21 mouse cellular contexts compared by ENCODE assay signal in genomic region chr17:53628131-53628530, GRCm38 (mm10).
DNase-seq lines count a peak whose midpoint lies in the region; ATAC-seq lines count a peak whose summit lies in the region.
"Had no signal": no experiment of that assay in that cellular context is flagged by ENCODE, and none has a peak within 500 bp of the region (broad histone marks: within the 10 kb centered on the region; RNA-seq: fewer than 3 reads in every experiment).

No protein-coding gene starts in this region.

- no peak for ATAC-seq in liver, embryonic 13.5 days (ENCODE audit: low read depth)
- ATAC-seq in liver, embryonic 11.5 days (replicated peaks; ENCODE audit: low FRiP score), result no peak
- peak; percentile 87 for ATAC-seq in liver, embryonic 16.5 days (ENCODE audit: low read depth)
- no peak for ATAC-seq in CD4-positive, CD25-positive, alpha-beta regulatory T cell, adult 4 months

- H3K27me3 ChIP-seq in liver, embryonic 13.5 days, result no peaks in the 10 kb centered on the region
- no peaks in the 10 kb centered on the region for H3K27me3 ChIP-seq in liver, embryonic 11.5 days (replicated peaks; ENCODE audit: control insufficient read depth, insufficient read depth, low read length)
- H3K27me3 ChIP-seq in liver, embryonic 16.5 days (ENCODE audit: control insufficient read depth, insufficient read depth, low read depth, low read length), result no peaks in the 10 kb centered on the region
- H3K27me3 ChIP-seq: embryonic facial prominence, embryonic 13.5 days; forebrain, embryonic 12.5 days; hindbrain, embryonic 12.5 days; limb, embryonic 12.5 days; neural tube, embryonic 15.5 days had no signal

- H3K4me1 ChIP-seq in liver, embryonic 13.5 days (replicated peaks), result no peaks in the 10 kb centered on the region
- no peaks in the 10 kb centered on the region for H3K4me1 ChIP-seq in liver, embryonic 11.5 days (replicated peaks; ENCODE audit: control insufficient read depth, insufficient read depth, low read length)
- H3K4me1 ChIP-seq in liver, embryonic 16.5 days (ENCODE audit: control insufficient read depth, low read depth, low read length), result peaks cover 3% of the 10 kb centered on the region; the same call in 1 of the 2 replicates
- H3K4me1 ChIP-seq: embryonic facial prominence, embryonic 13.5 days; forebrain, embryonic 12.5 days; hindbrain, embryonic 12.5 days; limb, embryonic 12.5 days; neural tube, embryonic 15.5 days had no signal

- no peaks in the 10 kb centered on the region for H3K9me3 ChIP-seq in liver, embryonic 13.5 days (replicated peaks)
- no peaks in the 10 kb centered on the region for H3K9me3 ChIP-seq in liver, embryonic 11.5 days (ENCODE audit: control insufficient read depth, low read length)
- H3K9me3 ChIP-seq in liver, embryonic 16.5 days (replicated peaks; ENCODE audit: control insufficient read depth, low read length), result no peaks in the 10 kb centered on the region
- H3K9me3 ChIP-seq: embryonic facial prominence, embryonic 13.5 days; forebrain, embryonic 12.5 days; hindbrain, embryonic 12.5 days; limb, embryonic 12.5 days; neural tube, embryonic 15.5 days had no signal

- DNase-seq in cerebellum, adult 18-20 months, result peak; percentile 32 to 48
- no peak for DNase-seq in cerebellum, adult 11-12 months
- DNase-seq in liver, embryonic 13.5 days, result no peak
- no peak for DNase-seq in liver, embryonic 11.5 days (ENCODE audit: low spot score)
- DNase-seq in cerebellum, adult 8-10 months, result peak; percentile 28
- DNase-seq: embryo, embryonic 11 days; gastrocnemius, postnatal 36 days; lung, adult 2 months; thymus, adult 2 months; thymus, postnatal 4 days had no signal

- no peak overlapping the region for H3K4me3 ChIP-seq in liver, embryonic 13.5 days (replicated peaks)
- no peak overlapping the region for H3K4me3 ChIP-seq in liver, embryonic 11.5 days (ENCODE audit: low read depth, low read length)
- no peak overlapping the region for H3K4me3 ChIP-seq in liver, embryonic 16.5 days (ENCODE audit: low read depth, low read length)
- H3K4me3 ChIP-seq: embryonic facial prominence, embryonic 13.5 days; erythroblast, embryonic 14.5 days; forebrain, embryonic 12.5 days; heart, adult 2 months; hindbrain, embryonic 12.5 days; limb, embryonic 12.5 days; neural tube, embryonic 15.5 days had no signal

- H3K27ac ChIP-seq in liver, embryonic 13.5 days, result 0 out of 2 replicates have a peak overlapping the region, but pooled peaks have one; percentile 2
- H3K27ac ChIP-seq in liver, embryonic 11.5 days (ENCODE audit: low read depth, low read length), result no peak overlapping the region
- H3K27ac ChIP-seq in liver, embryonic 16.5 days (ENCODE audit: low read length), result peak overlapping the region; percentile 72
- H3K27ac ChIP-seq: embryonic facial prominence, embryonic 13.5 days; forebrain, embryonic 12.5 days; heart, adult 2 months; hindbrain, embryonic 12.5 days; limb, embryonic 12.5 days; macrophage; neural tube, embryonic 15.5 days; stomach, postnatal 0 days had no signal

- peaks cover 36% of the 10 kb centered on the region for H3K36me3 ChIP-seq in liver, embryonic 13.5 days
- H3K36me3 ChIP-seq in liver, embryonic 11.5 days (ENCODE audit: control insufficient read depth, insufficient read depth, low read length), result peaks cover 8% of the 10 kb centered on the region
- peaks cover 14% of the 10 kb centered on the region for H3K36me3 ChIP-seq in liver, embryonic 16.5 days (ENCODE audit: control insufficient read depth, insufficient read depth)

- WGBS in liver, embryonic 13.5 days (ENCODE audit: insufficient replicate concordance), result 73% methylated on average over 5 of the region's 5 CpGs
- 71% methylated on average over 5 of the region's 5 CpGs for WGBS in liver, embryonic 11.5 days
- 60% methylated on average over 5 of the region's 5 CpGs for WGBS in liver, embryonic 16.5 days (ENCODE audit: insufficient replicate concordance)

- H3K9ac ChIP-seq in liver, embryonic 13.5 days, result no peak overlapping the region
- H3K9ac ChIP-seq in liver, embryonic 11.5 days (ENCODE audit: low read depth, low read length), result no peak overlapping the region
- no peak overlapping the region for H3K9ac ChIP-seq in liver, embryonic 16.5 days (ENCODE audit: low read depth, low read length)
- H3K9ac ChIP-seq: embryonic facial prominence, embryonic 13.5 days; forebrain, embryonic 12.5 days; hindbrain, embryonic 12.5 days; limb, embryonic 12.5 days; neural tube, embryonic 15.5 days had no signal

- no peak overlapping the region for H3K4me2 ChIP-seq in liver, embryonic 13.5 days
- no peak overlapping the region for H3K4me2 ChIP-seq in liver, embryonic 11.5 days
- H3K4me2 ChIP-seq in liver, embryonic 16.5 days (ENCODE audit: low read depth, low read length), result no peak overlapping the region
- H3K4me2 ChIP-seq: embryonic facial prominence, embryonic 13.5 days; forebrain, embryonic 12.5 days; hindbrain, embryonic 12.5 days; limb, embryonic 12.5 days; neural tube, embryonic 15.5 days had no signal

Comparison
In these comparisons a context has a peak if more than half of its experiments do, and no peak if none do; other contexts are left out.
1. DNase-seq: peak in cerebellum, adult 18-20 months (2 of 2) and cerebellum, adult 8-10 months (single experiment); none in cerebellum, adult 11-12 months (single experiment), liver, embryonic 13.5 days (single experiment) and liver, embryonic 11.5 days (single experiment).